Mouse (Mus musculus): ENCODE results near the gene Eif2b3.

Gene Eif2b3

GRCm38 (mm10) chr4:117095551-117096452 is 76.6 kb downstream of the Eif2b3 start, which contains the start of gene Ptch2:
TSS of gene Ptch2 (plus strand) at chr4:117096075.
- no peak for DNase-seq (ENCODE audit: low read depth)

GRCm38 (mm10) chr4:117096666-117097065 is 77.5 kb downstream of the Eif2b3 start:
- no peak for DNase-seq (ENCODE audit: low read depth)

GRCm38 (mm10) chr4:117097969-117098763 is 79.0 kb downstream of the Eif2b3 start:
- no peak for DNase-seq (ENCODE audit: low read depth)

- no peak for DNase-seq (ENCODE audit: low read depth)
These were observed 79.5 kb downstream of the Eif2b3 start for GRCm38 (mm10) chr4:117098764-117099036.

GRCm38 (mm10) chr4:117100036-117100435 is 80.8 kb downstream of the Eif2b3 start:
- DNase-seq (ENCODE audit: low read depth) = no peak

GRCm38 (mm10) chr4:117101218-117101617 is 82.0 kb downstream of the Eif2b3 start:
- no peak for DNase-seq (ENCODE audit: low read depth)

- DNase-seq (ENCODE audit: low read depth) = no peak
These were observed 85.5 kb downstream of the Eif2b3 start for GRCm38 (mm10) chr4:117104672-117105071.

- DNase-seq (ENCODE audit: low read depth) = no peak
These were observed 85.9 kb downstream of the Eif2b3 start for GRCm38 (mm10) chr4:117105127-117105526.

GRCm38 (mm10) chr4:117107813-117108523 is 88.8 kb downstream of the Eif2b3 start:
- no peak for DNase-seq (ENCODE audit: low read depth)

GRCm38 (mm10) chr4:117108524-117108849 is 89.3 kb downstream of the Eif2b3 start:
- DNase-seq (ENCODE audit: low read depth) = no peak

- DNase-seq (ENCODE audit: low read depth) = no peak
These were observed 90.1 kb downstream of the Eif2b3 start for GRCm38 (mm10) chr4:117109330-117109729.

GRCm38 (mm10) chr4:117110249-117110648 is 91.0 kb downstream of the Eif2b3 start:
- DNase-seq (ENCODE audit: low read depth) = no peak

GRCm38 (mm10) chr4:117110985-117111384 is 91.8 kb downstream of the Eif2b3 start:
- no peak for DNase-seq (ENCODE audit: low read depth)

GRCm38 (mm10) chr4:117113237-117113636 is 94.0 kb downstream of the Eif2b3 start:
- no peak for DNase-seq (ENCODE audit: low read depth)

- DNase-seq (ENCODE audit: low read depth) = no peak
These were observed 96.4 kb downstream of the Eif2b3 start for GRCm38 (mm10) chr4:117115592-117115991.

- DNase-seq (ENCODE audit: low read depth) = no peak
These were observed 98.7 kb downstream of the Eif2b3 start for GRCm38 (mm10) chr4:117117931-117118330.

GRCm38 (mm10) chr4:117119636-117120035 is 100.4 kb downstream of the Eif2b3 start:
- DNase-seq (ENCODE audit: low read depth) = no peak

- no peak for DNase-seq (ENCODE audit: low read depth)
These were observed 100.8 kb downstream of the Eif2b3 start for GRCm38 (mm10) chr4:117120052-117120444.

- DNase-seq (ENCODE audit: low read depth) = peak; percentile 98
These were observed 101.5 kb downstream of the Eif2b3 start for GRCm38 (mm10) chr4:117120445-117121414.

- no peak for DNase-seq (ENCODE audit: low read depth)
These were observed 103.0 kb downstream of the Eif2b3 start for GRCm38 (mm10) chr4:117122209-117122608.

GRCm38 (mm10) chr4:117123546-117124217 is 104.5 kb downstream of the Eif2b3 start:
- DNase-seq (ENCODE audit: low read depth) = no peak
